Mouse (Mus musculus): Measurements from ENCODE around the gene St3gal4. TPM values are rescaled to one million over a fixed set of nuclear protein-coding genes. Genes with fewer than 3 reads are reported as not detected.

The St3gal4 gene
- polyA plus RNA-seq, 1 experiment from 2014 or later, result 13.5 TPM

- Histone ChIP-seq H3K27me3 (ENCODE audit: control insufficient read depth, insufficient read depth, low read length) (no peaks in the 10 kb centered on the region), H3K9me3 (ENCODE audit: control insufficient read depth, low read length) (no peaks in the 10 kb centered on the region), H3K4me3 (replicated peaks; ENCODE audit: low read length) (no peak overlapping the region), H3K27ac (no peak overlapping the region), H3K4me2 (replicated peaks) (no peak overlapping the region), H3K4me1 (replicated peaks; ENCODE audit: control insufficient read depth, insufficient read depth, low read length) (no peaks in the 10 kb centered on the region), H3K36me3 (replicated peaks; ENCODE audit: control insufficient read depth, insufficient read depth) (no peaks in the 10 kb centered on the region), H3K9ac (no peak overlapping the region)
- DNase-seq (ENCODE audit: low spot score) (no peak), ATAC-seq (ENCODE audit: low FRiP score) (no peak)
- WGBS, result 92% methylated on average over 4 of the region's 4 CpGs
These were observed 20.3 kb downstream of the St3gal4 start for GRCm38 (mm10) chr9:35098762-35099161.

- no peak overlapping the region for H3K9ac ChIP-seq
- DNase-seq (ENCODE audit: low spot score) (no peak), ATAC-seq (ENCODE audit: low FRiP score) (no peak)
- H3K27ac ChIP-seq, result no peak overlapping the region
- no peaks in the 10 kb centered on the region for H3K9me3 ChIP-seq (ENCODE audit: control insufficient read depth, low read length)
- H3K4me2 ChIP-seq (replicated peaks), result no peak overlapping the region
- H3K4me3 ChIP-seq (replicated peaks; ENCODE audit: low read length), result no peak overlapping the region
- H3K36me3 ChIP-seq (replicated peaks; ENCODE audit: control insufficient read depth, insufficient read depth), result no peaks in the 10 kb centered on the region
- H3K27me3 ChIP-seq (ENCODE audit: control insufficient read depth, insufficient read depth, low read length), result no peaks in the 10 kb centered on the region
- 86% methylated on average over 4 of the region's 4 CpGs for WGBS
- H3K4me1 ChIP-seq (replicated peaks; ENCODE audit: control insufficient read depth, insufficient read depth, low read length), result no peaks in the 10 kb centered on the region
These were observed 21.2 kb downstream of the St3gal4 start for GRCm38 (mm10) chr9:35097901-35098300.

- Histone ChIP-seq H3K4me3 (replicated peaks; ENCODE audit: low read length) (no peak overlapping the region), H3K9me3 (ENCODE audit: control insufficient read depth, low read length) (no peaks in the 10 kb centered on the region), H3K27ac (no peak overlapping the region), H3K36me3 (replicated peaks; ENCODE audit: control insufficient read depth, insufficient read depth) (no peaks in the 10 kb centered on the region), H3K4me2 (replicated peaks) (no peak overlapping the region), H3K4me1 (replicated peaks; ENCODE audit: control insufficient read depth, insufficient read depth, low read length) (no peaks in the 10 kb centered on the region), H3K9ac (no peak overlapping the region), H3K27me3 (ENCODE audit: control insufficient read depth, insufficient read depth, low read length) (no peaks in the 10 kb centered on the region)
- WGBS, result 83% methylated on average over 1 of the region's 1 CpGs
- ATAC-seq (ENCODE audit: low FRiP score) (no peak), DNase-seq (ENCODE audit: low spot score) (no peak)
These were observed 23.3 kb downstream of the St3gal4 start for GRCm38 (mm10) chr9:35095726-35096125.

GRCm38 (mm10) chr9:35093350-35093749 is 25.7 kb downstream of the St3gal4 start:
- H3K9ac ChIP-seq, result no peak overlapping the region
- H3K4me2 ChIP-seq (replicated peaks), result no peak overlapping the region
- ATAC-seq (ENCODE audit: low FRiP score), result no peak
- H3K27me3 ChIP-seq (ENCODE audit: control insufficient read depth, insufficient read depth, low read length), result no peaks in the 10 kb centered on the region
- DNase-seq (ENCODE audit: low spot score), result no peak
- 96% methylated on average over 3 of the region's 3 CpGs for WGBS
- no peaks in the 10 kb centered on the region for H3K36me3 ChIP-seq (replicated peaks; ENCODE audit: control insufficient read depth, insufficient read depth)
- no peak overlapping the region for H3K27ac ChIP-seq
- H3K4me1 ChIP-seq (replicated peaks; ENCODE audit: control insufficient read depth, insufficient read depth, low read length), result no peaks in the 10 kb centered on the region
- no peaks in the 10 kb centered on the region for H3K9me3 ChIP-seq (ENCODE audit: control insufficient read depth, low read length)
- no peak overlapping the region for H3K4me3 ChIP-seq (replicated peaks; ENCODE audit: low read length)

- Histone ChIP-seq H3K4me3 (replicated peaks; ENCODE audit: low read length) (no peak overlapping the region), H3K27me3 (ENCODE audit: control insufficient read depth, insufficient read depth, low read length) (no peaks in the 10 kb centered on the region), H3K4me1 (replicated peaks; ENCODE audit: control insufficient read depth, insufficient read depth, low read length) (no peaks in the 10 kb centered on the region), H3K9me3 (ENCODE audit: control insufficient read depth, low read length) (no peaks in the 10 kb centered on the region), H3K27ac (no peak overlapping the region), H3K36me3 (replicated peaks; ENCODE audit: control insufficient read depth, insufficient read depth) (no peaks in the 10 kb centered on the region), H3K4me2 (replicated peaks) (no peak overlapping the region), H3K9ac (no peak overlapping the region)
- ATAC-seq (ENCODE audit: low FRiP score), result no peak
- DNase-seq (ENCODE audit: low spot score), result no peak
- WGBS, result 96% methylated on average over 2 of the region's 2 CpGs
These were observed 26.2 kb downstream of the St3gal4 start for GRCm38 (mm10) chr9:35092904-35093303.

- Histone ChIP-seq H3K4me2 (replicated peaks) (no peak overlapping the region), H3K9ac (no peak overlapping the region), H3K27ac (no peak overlapping the region), H3K9me3 (ENCODE audit: control insufficient read depth, low read length) (no peaks in the 10 kb centered on the region), H3K4me1 (replicated peaks; ENCODE audit: control insufficient read depth, insufficient read depth, low read length) (no peaks in the 10 kb centered on the region), H3K27me3 (ENCODE audit: control insufficient read depth, insufficient read depth, low read length) (no peaks in the 10 kb centered on the region), H3K36me3 (replicated peaks; ENCODE audit: control insufficient read depth, insufficient read depth) (no peaks in the 10 kb centered on the region), H3K4me3 (replicated peaks; ENCODE audit: low read length) (no peak overlapping the region)
- WGBS, result 68% methylated on average over 2 of the region's 2 CpGs
- ATAC-seq (ENCODE audit: low FRiP score), result no peak
- no peak for DNase-seq (ENCODE audit: low spot score)
These were observed 57.6 kb downstream of the St3gal4 start for GRCm38 (mm10) chr9:35061446-35061845.

- no peak overlapping the region for H3K4me3 ChIP-seq (replicated peaks; ENCODE audit: low read length)
- no peak overlapping the region for H3K9ac ChIP-seq
- ATAC-seq (ENCODE audit: low FRiP score), result no peak
- no peak overlapping the region for H3K27ac ChIP-seq
- no peaks in the 10 kb centered on the region for H3K9me3 ChIP-seq (ENCODE audit: control insufficient read depth, low read length)
- DNase-seq (ENCODE audit: low spot score), result no peak
- H3K4me1 ChIP-seq (replicated peaks; ENCODE audit: control insufficient read depth, insufficient read depth, low read length), result no peaks in the 10 kb centered on the region
- H3K36me3 ChIP-seq (replicated peaks; ENCODE audit: control insufficient read depth, insufficient read depth), result no peaks in the 10 kb centered on the region
- no peaks in the 10 kb centered on the region for H3K27me3 ChIP-seq (ENCODE audit: control insufficient read depth, insufficient read depth, low read length)
- WGBS, result 83% methylated on average over 5 of the region's 5 CpGs
- H3K4me2 ChIP-seq (replicated peaks), result no peak overlapping the region
These were observed 59.2 kb downstream of the St3gal4 start for GRCm38 (mm10) chr9:35059881-35060280.

- no peak overlapping the region for H3K27ac ChIP-seq
These were observed 60.3 kb downstream of the St3gal4 start for GRCm38 (mm10) chr9:35058596-35059354.

GRCm38 (mm10) chr9:35058186-35058585 is 60.9 kb downstream of the St3gal4 start:
- DNase-seq (ENCODE audit: low spot score) (no peak), ATAC-seq (ENCODE audit: low FRiP score) (no peak)
- Histone ChIP-seq H3K27me3 (ENCODE audit: control insufficient read depth, insufficient read depth, low read length) (no peaks in the 10 kb centered on the region), H3K4me3 (replicated peaks; ENCODE audit: low read length) (no peak overlapping the region), H3K27ac (no peak overlapping the region), H3K4me2 (replicated peaks) (no peak overlapping the region), H3K4me1 (replicated peaks; ENCODE audit: control insufficient read depth, insufficient read depth, low read length) (no peaks in the 10 kb centered on the region), H3K9me3 (ENCODE audit: control insufficient read depth, low read length) (no peaks in the 10 kb centered on the region), H3K36me3 (replicated peaks; ENCODE audit: control insufficient read depth, insufficient read depth) (0 out of 2 replicates have a peak, but pooled peaks cover under 1% of the 10 kb centered on the region), H3K9ac (no peak overlapping the region)
- WGBS, result 93% methylated on average over 4 of the region's 4 CpGs

More at GRCm38 (mm10) chr9:35058596-35059354, 60.3 kb downstream of the St3gal4 start:
- Histone ChIP-seq H3K4me1 (replicated peaks; ENCODE audit: control insufficient read depth, insufficient read depth, low read length) (no peaks in the 10 kb centered on the region), H3K4me2 (replicated peaks) (no peak overlapping the region), H3K9me3 (ENCODE audit: control insufficient read depth, low read length) (no peaks in the 10 kb centered on the region), H3K9ac (no peak overlapping the region), H3K36me3 (replicated peaks; ENCODE audit: control insufficient read depth, insufficient read depth) (no peaks in the 10 kb centered on the region), H3K27me3 (ENCODE audit: control insufficient read depth, insufficient read depth, low read length) (no peaks in the 10 kb centered on the region), H3K4me3 (replicated peaks; ENCODE audit: low read length) (no peak overlapping the region)
- 94% methylated on average over 2 of the region's 2 CpGs for WGBS
- no peak for ATAC-seq (ENCODE audit: low FRiP score)
- DNase-seq (ENCODE audit: low spot score), result no peak
